Mouse (Mus musculus) limb, embryonic 14.5 days (tissue): ENCODE measurements around the gene Amz1. TPM values are rescaled to one million over a fixed set of nuclear protein-coding genes. Genes with fewer than 3 reads are reported as not detected.

ENCODE experiments used
- ATAC-seq: fragments of 200-750 bp; cut with Nextera tagmentation; 2 replicates; pipeline ENCODE4 v1.8.0; 2017; ENCODE audit warnings: low read depth, moderate number of reproducible peaks, moderate TSS enrichment; ENCODE audit not compliant: low FRiP score
- DNase-seq: peaks from one replicate; pipeline ENCODE4 v3.0.0-alpha.2; 2015; ENCODE audit warnings: low spot score
- H3K27ac ChIP-seq: fragments of 300-500 bp; sonication (generic); replicated peaks from 2 replicates; pipeline ENCODE4 v1.5.1; 2014; ENCODE audit warnings: low read depth, mild to moderate bottlenecking, low read length, moderate library complexity, mixed read lengths
- H3K27me3 ChIP-seq: fragments of 300-500 bp; sonication (generic); 2 replicates; pipeline ENCODE4 v1.6.1; 2014; ENCODE audit warnings: low read length, mixed read lengths; ENCODE audit not compliant: control insufficient read depth, insufficient read depth
- H3K36me3 ChIP-seq: fragments of 300-500 bp; sonication (generic); 2 replicates; pipeline ENCODE4 v1.6.1; 2014; ENCODE audit warnings: mild to moderate bottlenecking, low read length, moderate library complexity, mixed read lengths; ENCODE audit not compliant: control insufficient read depth, insufficient read depth
- H3K4me1 ChIP-seq: fragments of 300-500 bp; sonication (generic); 2 replicates; pipeline ENCODE4 v1.6.1; 2014; ENCODE audit warnings: antibody characterized with exemption, low read length, mixed read lengths; ENCODE audit not compliant: control insufficient read depth, insufficient read depth
- H3K4me2 ChIP-seq: fragments of 300-500 bp; sonication (generic); replicated peaks from 2 replicates; pipeline ENCODE4 v1.6.1; 2014; ENCODE audit warnings: low read depth, mild to moderate bottlenecking, low read length, moderate library complexity; ENCODE audit not compliant: severe bottlenecking
- H3K4me3 ChIP-seq: fragments of 300-500 bp; sonication (generic); replicated peaks from 2 replicates; pipeline ENCODE4 v1.5.1; 2014; ENCODE audit warnings: low read length
- H3K9ac ChIP-seq: fragments of 300-500 bp; sonication (generic); 2 replicates; pipeline ENCODE4 v1.6.1; 2014; ENCODE audit warnings: mild to moderate bottlenecking, low read depth, low read length, moderate library complexity; ENCODE audit not compliant: severe bottlenecking
- H3K9me3 ChIP-seq: fragments of 300-500 bp; sonication (generic); 2 replicates; pipeline ENCODE4 v1.6.1; 2016; ENCODE audit warnings: low read length; ENCODE audit not compliant: control insufficient read depth
- POLR2A ChIP-seq: fragments of 200-500 bp; IDR thresholded peaks from 2 replicates; pipeline ENCODE4 v1.8.0; 2012; ENCODE audit warnings: inconsistent platforms, mild to moderate bottlenecking, moderate library complexity, borderline replicate concordance; ENCODE audit not compliant: insufficient read depth, insufficient read length; ENCODE audit errors: extremely low read depth
- WGBS: fragments of 180-500 bp; shearing (Covaris S2); extraction: QIAGEN DNeasy Blood & Tissue Kit; methylation state at CpG from one replicate; pipeline ENCODE4 v1.1.7; 2014; 5-methylcytosine and 5-hydroxymethylcytosine counted together
- polyA plus RNA-seq, 2 experiments: library from polyadenylated mRNA; depleted of rRNA in 1 of 2; stranded (reverse) in 1 of 2; unstranded in 1 of 2; fragments of >200 nt; fragmentation: Nextera tagmentation in 1 of 2; extraction: Ambion mirVana in 1 of 2; gene quantifications; 2 replicates each; pipeline versions ENCODE4 v1.2.1 to v1.2.3; 2012 to 2014

Amz1 gene
- polyA plus RNA-seq, 2 experiments: 1.1 TPM

- H3K36me3 ChIP-seq: peaks cover 26% of the 10 kb centered on the region
- no peaks in the 10 kb centered on the region for H3K27me3 ChIP-seq
- H3K9ac ChIP-seq: no peak overlapping the region
- H3K9me3 ChIP-seq: no peaks in the 10 kb centered on the region
- ATAC-seq (no peak), DNase-seq (no peak)
- H3K27ac ChIP-seq: no peak overlapping the region
- H3K4me3 ChIP-seq: no peak overlapping the region
- no peak overlapping the region for H3K4me2 ChIP-seq
- H3K4me1 ChIP-seq: no peaks in the 10 kb centered on the region
- 76% methylated on average over 3 of the region's 3 CpGs for WGBS
- TF ChIP-seq POLR2A: no peak
These were observed 1.8 kb upstream of the Amz1 start for GRCm38 (mm10) chr5:140722121-140722520.

DNA sequence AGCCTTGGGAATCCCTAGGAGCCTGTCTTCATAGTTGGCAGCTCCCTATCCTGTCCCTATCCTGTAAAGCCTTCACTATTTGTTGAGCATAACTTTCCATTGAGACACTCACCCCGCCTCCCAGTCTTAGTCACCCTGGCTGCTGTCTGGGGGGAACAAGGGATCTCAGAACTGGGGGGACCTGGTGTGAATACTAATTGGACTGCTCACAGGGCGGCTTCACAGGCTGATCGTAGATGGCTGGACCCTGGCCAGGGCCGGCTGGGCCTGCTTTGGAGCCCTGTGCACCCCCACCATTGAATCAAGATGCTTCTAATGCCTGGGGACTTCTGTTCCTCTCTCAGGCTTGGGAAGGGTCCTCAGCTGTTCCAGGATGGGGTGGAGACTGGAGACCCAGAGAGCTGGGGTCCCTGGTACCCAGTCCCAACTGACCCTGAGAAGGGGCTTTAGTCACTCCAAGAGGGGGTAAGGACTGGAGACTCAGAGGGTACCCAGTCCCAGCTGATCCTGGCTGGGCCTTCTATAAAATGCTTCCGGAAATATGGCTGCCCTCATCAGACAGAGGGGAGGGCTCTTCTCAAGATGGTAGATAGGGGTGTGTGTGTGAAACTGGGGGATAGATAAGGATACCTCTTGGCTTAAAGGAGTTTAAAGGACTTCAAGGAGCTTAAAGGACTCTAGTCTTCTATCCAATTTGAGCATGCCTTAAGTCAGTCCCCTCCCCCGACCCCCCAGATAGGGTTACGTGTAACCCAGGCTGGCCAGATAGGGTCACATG lies 2.3 kb downstream of the Amz1 start:
- H3K27ac ChIP-seq: no peak overlapping the region
- no peaks in the 10 kb centered on the region for H3K4me1 ChIP-seq
- H3K9me3 ChIP-seq: no peaks in the 10 kb centered on the region
- H3K36me3 ChIP-seq: no peaks in the 10 kb centered on the region
- H3K9ac ChIP-seq: no peak overlapping the region
- H3K27me3 ChIP-seq: no peaks in the 10 kb centered on the region
- no peak overlapping the region for H3K4me2 ChIP-seq
- WGBS: 81% methylated on average over 7 of the region's 7 CpGs
- no peak for TF ChIP-seq POLR2A
- ATAC-seq (no peak), DNase-seq (no peak)
- H3K4me3 ChIP-seq: no peak overlapping the region

DNA sequence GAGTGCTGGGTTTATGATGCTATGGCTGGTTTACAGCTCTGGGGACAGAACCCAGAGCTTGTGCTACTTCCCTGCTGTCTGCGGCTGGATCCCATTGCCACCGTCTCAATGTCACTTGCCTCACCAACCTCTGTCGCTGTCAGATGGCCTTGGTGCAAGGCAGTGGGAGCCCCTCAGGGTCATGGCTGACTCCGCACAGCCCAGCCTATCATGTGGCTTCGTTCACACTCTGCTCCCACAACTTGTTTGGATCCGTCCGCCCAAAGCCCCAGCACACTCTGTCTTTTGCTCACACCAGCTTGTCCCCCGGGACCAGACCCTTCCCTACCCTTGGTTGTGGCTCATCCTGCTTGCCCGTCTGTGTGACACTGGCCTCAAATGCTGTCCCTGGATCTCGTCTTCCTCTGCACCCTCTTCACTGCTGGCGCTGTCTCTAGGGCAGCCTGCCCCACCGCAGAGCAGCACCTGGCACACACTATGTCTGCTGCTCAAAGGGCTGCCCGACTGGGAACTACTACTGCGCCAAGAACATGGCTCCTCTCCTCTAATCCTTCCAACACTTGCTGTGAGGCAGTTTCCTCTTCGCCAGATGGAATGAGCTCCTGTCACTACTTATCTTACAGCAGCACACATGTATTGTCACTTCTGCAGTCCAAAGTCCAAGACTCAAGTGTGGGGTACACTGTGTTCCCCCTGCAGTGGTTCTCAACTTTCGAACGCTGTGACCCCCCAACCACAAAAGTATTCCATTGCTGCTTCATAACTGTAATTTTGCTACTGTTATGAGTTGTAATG lies 3.2 kb downstream of the Amz1 start:
- Histone ChIP-seq H3K36me3 (no peaks in the 10 kb centered on the region), H3K4me1 (no peaks in the 10 kb centered on the region), H3K27ac (no peak overlapping the region), H3K27me3 (no peaks in the 10 kb centered on the region), H3K4me3 (no peak overlapping the region), H3K4me2 (no peak overlapping the region), H3K9me3 (no peaks in the 10 kb centered on the region), H3K9ac (no peak overlapping the region)
- DNase-seq: no peak
- 78% methylated on average over 17 of the region's 17 CpGs for WGBS
- no peak for ATAC-seq
- no peak for TF ChIP-seq POLR2A

DNA sequence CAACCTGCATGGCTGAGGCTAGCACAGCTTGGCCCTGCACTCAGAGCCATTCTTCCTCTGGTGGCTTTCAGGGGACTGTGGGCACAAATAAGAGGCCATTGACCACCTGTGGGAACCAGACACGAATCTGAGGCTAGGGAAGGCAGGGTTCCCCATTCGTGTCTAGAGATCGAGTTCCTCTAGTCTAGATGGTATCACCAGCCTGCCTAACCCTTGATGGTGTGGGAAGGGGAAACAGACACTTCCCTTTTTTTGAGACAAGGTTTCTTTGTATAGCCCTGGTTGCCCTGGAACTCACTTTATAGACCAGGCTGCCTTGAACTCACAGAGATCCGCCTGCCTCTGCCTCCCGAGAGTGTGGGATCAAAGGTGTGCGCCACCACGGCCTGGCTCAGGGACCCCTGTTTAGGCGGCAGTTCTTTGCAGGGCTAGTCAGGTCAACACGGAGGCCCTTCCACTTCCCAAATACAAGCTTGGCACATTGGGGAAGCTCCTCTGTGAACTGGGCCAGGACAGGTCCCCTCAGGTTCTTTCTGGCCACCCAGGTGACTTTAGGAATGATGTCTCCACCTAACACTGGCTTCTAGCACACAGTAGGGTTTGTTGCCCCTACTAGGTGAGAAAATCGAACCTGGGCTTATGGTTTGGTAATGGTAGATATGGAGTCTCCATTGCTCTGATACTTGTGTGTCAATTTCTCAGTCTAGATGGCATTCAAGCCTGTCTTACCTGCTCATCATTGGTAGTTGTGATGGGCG lies 7.3 kb downstream of the Amz1 start:
- 90% methylated on average over 11 of the region's 11 CpGs for whole genome bisulfite sequencing
- Histone ChIP-seq H3K9ac (no peak overlapping the region), H3K4me3 (no peak overlapping the region), H3K36me3 (no peaks in the 10 kb centered on the region), H3K9me3 (no peaks in the 10 kb centered on the region), H3K27ac (no peak overlapping the region), H3K4me1 (no peaks in the 10 kb centered on the region), H3K27me3 (0 out of 2 replicates have a peak, but pooled peaks cover 14% of the 10 kb centered on the region), H3K4me2 (no peak overlapping the region)
- ATAC-seq (no peak), DNase-seq (no peak)
- TF ChIP-seq POLR2A: no peak

- no peaks in the 10 kb centered on the region for H3K4me1 ChIP-seq
- WGBS: 66% methylated on average over 4 of the region's 4 CpGs
- H3K4me3 ChIP-seq: no peak overlapping the region
- ATAC-seq (no peak), DNase-seq (no peak)
- no peaks in the 10 kb centered on the region for H3K9me3 ChIP-seq
- no peak overlapping the region for H3K9ac ChIP-seq
- TF ChIP-seq POLR2A: no peak
- no peaks in the 10 kb centered on the region for H3K36me3 ChIP-seq
- no peak overlapping the region for H3K27ac ChIP-seq
- no peak overlapping the region for H3K4me2 ChIP-seq
- H3K27me3 ChIP-seq: peaks cover 22% of the 10 kb centered on the region; the same call in 1 of the 2 replicates
These were observed 8.3 kb downstream of the Amz1 start for GRCm38 (mm10) chr5:140732195-140732594.
